Mouse (Mus musculus): ENCODE data around the gene Abtb2. TPM values are rescaled to one million over a fixed set of nuclear protein-coding genes. Genes with fewer than 3 reads are reported as not detected.

Gene Abtb2
- total and polyA plus RNA-seq, 3 experiments = 0.12 to 0.13 TPM; not detected in 1

- H3K79me2 ChIP-seq (ENCODE audit: control insufficient read depth, insufficient read depth, low read length, poor library complexity) = no peaks in the 10 kb centered on the region
- H3K4me3 ChIP-seq (ENCODE audit: control insufficient read depth in 1 of 2, insufficient read depth in 1 of 2, low read depth in 2 of 2, low read length in 2 of 2) = no peak overlapping the region
- H3K36me3 ChIP-seq (ENCODE audit: control insufficient read depth in 1 of 2, insufficient read depth in 2 of 2, low read length in 2 of 2) = no peaks in the 10 kb centered on the region
- H3K4me1 ChIP-seq (ENCODE audit: control insufficient read depth in 1 of 2, insufficient read depth in 2 of 2, low read length in 2 of 2) = no peaks in the 10 kb centered on the region
- DNase-seq (ENCODE audit: low read depth, low spot score) = no peak
- H3K27me3 ChIP-seq (ENCODE audit: control insufficient read depth in 1 of 2, insufficient read depth in 2 of 2, low read length in 2 of 2) = peaks cover 0 to 3% of the 10 kb centered on the region in 2 experiments; a peak in 3 of 4 replicates
- no peak overlapping the region for H3K9ac ChIP-seq (ENCODE audit: control insufficient read depth, low read depth, low read length, poor library complexity, severe bottlenecking)
- no peak overlapping the region for H3K27ac ChIP-seq (ENCODE audit: control insufficient read depth, low read depth, low read length)
- no peaks in the 10 kb centered on the region for H3K9me3 ChIP-seq (replicated peaks; ENCODE audit: insufficient read depth, low read length)
- TF ChIP-seq UBTF (IDR thresholded peaks at IDR 0.05; ENCODE audit: borderline replicate concordance, insufficient read depth, low read depth, low read length) (no peak), SIN3A (IDR thresholded peaks at IDR 0.05; ENCODE audit: low read length) (no peak), BHLHE40 (IDR thresholded peaks at IDR 0.05; ENCODE audit: borderline replicate concordance, low read depth, low read length) (no peak), POLR2AphosphoS2 (IDR thresholded peaks at IDR 0.05; ENCODE audit: low read length) (no peak), ZNF384 (IDR thresholded peaks at IDR 0.05; ENCODE audit: low read depth, low read length) (no peak), MAFK (IDR thresholded peaks at IDR 0.05; ENCODE audit: borderline replicate concordance, low read depth, low read length) (no peak)
Observed at GRCm38 (mm10) chr2:103572354-103572753, 6.2 kb downstream of the Abtb2 start.

- H3K27me3 ChIP-seq (ENCODE audit: control insufficient read depth in 1 of 2, insufficient read depth in 2 of 2, low read length in 2 of 2) = peaks cover 0 to 10% of the 10 kb centered on the region in 2 experiments; a peak in 3 of 4 replicates
- no peaks in the 10 kb centered on the region for H3K36me3 ChIP-seq (ENCODE audit: control insufficient read depth in 1 of 2, insufficient read depth in 2 of 2, low read length in 2 of 2)
- no peaks in the 10 kb centered on the region for H3K79me2 ChIP-seq (ENCODE audit: control insufficient read depth, insufficient read depth, low read length, poor library complexity)
- no peaks in the 10 kb centered on the region for H3K4me1 ChIP-seq (ENCODE audit: control insufficient read depth in 1 of 2, insufficient read depth in 2 of 2, low read length in 2 of 2)
- H3K27ac ChIP-seq (ENCODE audit: control insufficient read depth, low read depth, low read length) = no peak overlapping the region
- DNase-seq (ENCODE audit: low read depth, low spot score) = no peak
- no peak overlapping the region for H3K4me3 ChIP-seq (ENCODE audit: control insufficient read depth in 1 of 2, insufficient read depth in 1 of 2, low read depth in 2 of 2, low read length in 2 of 2)
- H3K9ac ChIP-seq (ENCODE audit: control insufficient read depth, low read depth, low read length, poor library complexity, severe bottlenecking) = no peak overlapping the region
- TF ChIP-seq MEF2A (IDR thresholded peaks at IDR 0.05; ENCODE audit: extremely low read depth, insufficient replicate concordance, low read depth, low read length, poor library complexity, severe bottlenecking) = no peak
- TF ChIP-seq SMC3 (IDR thresholded peaks at IDR 0.05; ENCODE audit: low read depth, low read length) = no peak
- TF ChIP-seq CTCF (IDR thresholded peaks at IDR 0.05 in 2 of 3, conservative IDR thresholded peaks at IDR 0.05 in 1 of 3; ENCODE audit: control insufficient read depth in 1 of 3, insufficient read depth in 1 of 3, low read depth in 2 of 3, low read length in 3 of 3, poor library complexity in 1 of 3, severe bottlenecking in 1 of 3) = no peak
- TF ChIP-seq POLR2AphosphoS2 (IDR thresholded peaks at IDR 0.05; ENCODE audit: low read length) = no peak
- H3K9me3 ChIP-seq (replicated peaks; ENCODE audit: insufficient read depth, low read length) = no peaks in the 10 kb centered on the region
Observed at GRCm38 (mm10) chr2:103576371-103576770, 10.3 kb downstream of the Abtb2 start.

- H3K27ac ChIP-seq (ENCODE audit: control insufficient read depth, low read depth, low read length) = no peak overlapping the region
- peaks cover under 1 to 2% of the 10 kb centered on the region in 2 experiments; a peak in 1 of 4 replicates for H3K4me1 ChIP-seq (ENCODE audit: control insufficient read depth in 1 of 2, insufficient read depth in 2 of 2, low read length in 2 of 2)
Observed at GRCm38 (mm10) chr2:103577752-103578662, 11.9 kb downstream of the Abtb2 start.

More at GRCm38 (mm10) chr2:103577752-103578662, 11.9 kb downstream of the Abtb2 start:
- TF ChIP-seq ETS1 (IDR thresholded peaks at IDR 0.05; ENCODE audit: low read depth, low read length) = no peak
- Histone ChIP-seq H3K27me3 (ENCODE audit: control insufficient read depth in 1 of 2, insufficient read depth in 2 of 2, low read length in 2 of 2) (peaks cover 0 to 10% of the 10 kb centered on the region in 2 experiments; a peak in 3 of 4 replicates), H3K9me3 (replicated peaks; ENCODE audit: insufficient read depth, low read length) (no peaks in the 10 kb centered on the region), H3K36me3 (ENCODE audit: control insufficient read depth in 1 of 2, insufficient read depth in 2 of 2, low read length in 2 of 2) (no peaks in the 10 kb centered on the region), H3K79me2 (ENCODE audit: control insufficient read depth, insufficient read depth, low read length, poor library complexity) (no peaks in the 10 kb centered on the region), H3K9ac (ENCODE audit: control insufficient read depth, low read depth, low read length, poor library complexity, severe bottlenecking) (no peak overlapping the region), H3K4me3 (ENCODE audit: control insufficient read depth in 1 of 2, insufficient read depth in 1 of 2, low read depth in 2 of 2, low read length in 2 of 2) (no peak overlapping the region)
- no peak for DNase-seq (ENCODE audit: low read depth, low spot score)

Data from MEL (cell line).